Mouse (Mus musculus) G1E (cell line): ENCODE measurements around the gene Evl. TPM values are rescaled to one million over a fixed set of nuclear protein-coding genes. Genes with fewer than 3 reads are reported as not detected.
"Not testable (repeated sequence)": the region's sequence is repeated elsewhere in the genome, so short reads cannot be mapped to it uniquely, and the experiment has no call there.

Experiments used
- ATAC-seq: 2 replicates; pipeline ENCODE4 v1.8.0; 2016; ENCODE audit warnings: mild to moderate bottlenecking; ENCODE audit not compliant: insufficient number of reproducible peaks, poor library complexity, low FRiP score, severe bottlenecking; ENCODE audit errors: extremely low read depth
- DNase-seq: peaks from one replicate; pipeline ENCODE4 v3.0.0; 2012; ENCODE audit warnings: low spot score
- H3K27me3 ChIP-seq: 2 replicates; pipeline ENCODE4 v1.6.1; 2012; ENCODE audit warnings: mild to moderate bottlenecking, low read length, inconsistent platforms; ENCODE audit not compliant: insufficient read depth
- H3K36me3 ChIP-seq: replicated peaks from 2 replicates; pipeline ENCODE3; 2012; ENCODE audit warnings: mild to moderate bottlenecking, inconsistent platforms
- H3K4me1 ChIP-seq: 2 replicates; pipeline ENCODE4 v1.6.1; 2012; ENCODE audit warnings: low read depth, low read length, inconsistent platforms, mixed read lengths; ENCODE audit not compliant: insufficient read depth
- H3K4me3 ChIP-seq: 2 replicates; pipeline ENCODE4 v1.5.1; 2012; ENCODE audit warnings: low read depth, mild to moderate bottlenecking, inconsistent platforms, low read length, moderate library complexity, mixed read lengths
- H3K9me3 ChIP-seq: replicated peaks from 2 replicates; pipeline ENCODE4 v1.6.1; 2012; ENCODE audit warnings: inconsistent platforms
- CTCF ChIP-seq: IDR thresholded peaks from 2 replicates; pipeline ENCODE4 v1.5.1; 2012; ENCODE audit warnings: low read depth, low read length, inconsistent platforms, mixed read lengths
- GATA1 ChIP-seq: IDR thresholded peaks from 2 replicates; pipeline ENCODE4 v1.6.1; 2012; ENCODE audit warnings: borderline replicate concordance, low read length, inconsistent platforms, mixed read lengths
- GATA2 ChIP-seq: IDR thresholded peaks from 2 replicates; pipeline ENCODE4 v1.6.1; 2012; ENCODE audit warnings: low read depth, low read length, inconsistent platforms, borderline replicate concordance
- POLR2AphosphoS5 ChIP-seq: IDR thresholded peaks from 2 replicates; pipeline ENCODE4 v1.6.1; 2012; ENCODE audit warnings: low read depth, low read length, inconsistent platforms; ENCODE audit not compliant: insufficient replicate concordance
- TAL1 ChIP-seq: conservative IDR thresholded peaks from 2 replicates; pipeline ENCODE4 v1.6.1; 2012; ENCODE audit warnings: low read depth, low read length, inconsistent platforms, mixed read lengths
- polyA plus RNA-seq: library from polyadenylated mRNA; stranded (reverse); fragments of >175 nt; gene quantifications from 2 replicates; pipeline ENCODE4 v1.2.3, GENCODE M21; 2012
- total RNA-seq, 2 experiments: library from RNA; stranded (forward) in 1 of 2; stranded (reverse) in 1 of 2; fragments of 200-1000 nt in 1 of 2; fragments of >200 nt in 1 of 2; fragmentation: Nextera tagmentation in 1 of 2; gene quantifications; 2 replicates each; pipeline ENCODE4 v1.2.3; 2014 to 2017

The Evl gene
- total RNA-seq (2014; fragmentation: Nextera tagmentation) (not detected in 2 replicates), total RNA-seq (2017) (0.64 TPM in 1 of 2 replicates, not detected in the other), polyA plus RNA-seq (not detected in 2 replicates)

DNA sequence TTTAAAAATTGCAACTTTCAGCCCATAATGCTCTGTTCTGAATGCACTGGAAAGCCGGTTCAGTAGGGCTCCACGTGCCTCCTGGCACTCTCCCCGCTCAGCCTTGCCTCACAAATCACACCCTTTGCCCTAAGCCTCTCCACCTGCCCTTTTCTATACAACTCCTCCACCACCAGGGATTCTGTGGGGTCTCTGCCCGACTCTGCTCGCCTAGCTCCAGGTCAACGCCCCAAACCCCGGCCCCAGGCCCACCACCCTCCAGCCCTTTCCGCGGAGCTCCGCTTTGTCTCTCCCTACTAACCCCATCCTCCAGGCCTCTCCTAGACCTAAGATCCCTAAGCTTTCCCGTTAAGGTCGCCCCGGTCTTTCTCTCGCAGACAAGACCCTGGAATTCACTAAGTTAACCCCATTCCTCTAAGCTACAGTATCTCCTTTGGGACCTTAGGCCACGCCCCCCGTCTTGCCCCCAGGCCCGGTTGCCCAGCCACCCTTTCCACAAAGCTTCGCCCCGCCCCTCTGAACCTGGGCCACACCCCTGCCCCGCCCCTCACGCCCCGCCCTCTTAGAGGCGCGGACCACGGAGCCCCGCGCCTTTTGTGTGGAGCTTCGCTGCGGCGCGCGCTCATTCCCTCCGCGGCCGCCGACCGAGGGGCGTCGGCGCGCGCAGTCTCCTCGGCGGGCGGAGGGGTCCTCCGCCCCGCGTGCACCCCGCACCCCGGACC, at the start of gene Evl:
Evl (plus strand) TSS at position 601 of the 722 bp plus-strand sequence.
- ATAC-seq, result no peak

DNA sequence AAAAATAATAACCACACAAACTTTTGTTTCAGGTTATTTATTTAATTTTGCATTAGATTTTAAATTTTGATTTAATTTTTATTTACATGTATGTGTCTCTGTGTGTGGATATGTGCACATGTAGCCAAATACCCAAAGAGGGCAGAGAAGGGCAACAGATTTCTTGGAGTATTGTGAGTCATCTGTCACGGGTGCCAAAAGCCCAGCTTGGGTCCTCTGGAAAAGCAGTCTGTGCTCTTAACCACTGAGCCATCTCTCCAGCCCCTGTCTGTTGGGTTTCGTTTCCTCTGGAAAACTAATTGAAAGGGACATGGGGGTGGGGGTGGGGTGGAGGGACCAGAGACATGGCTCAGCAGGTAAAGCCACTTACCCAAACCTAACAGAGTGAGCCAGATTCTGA, 48.7 kb upstream of the Evl start:
- Histone ChIP-seq H3K27me3 (no peaks in the 10 kb centered on the region; the same call in 1 of the 2 replicates), H3K4me1 (no peaks in the 10 kb centered on the region), H3K4me3 (no peak overlapping the region), H3K9me3 (peaks cover 74% of the 10 kb centered on the region), H3K36me3 (no peaks in the 10 kb centered on the region)
- DNase-seq (no peak), ATAC-seq (no peak)
- TF ChIP-seq GATA1, result no peak
- TF ChIP-seq POLR2AphosphoS5, result no peak
- no peak for TF ChIP-seq TAL1
- TF ChIP-seq CTCF, result no peak
- TF ChIP-seq GATA2, result no peak

More for the DNA sequence above, at the start of gene Evl:
- no peak for TF ChIP-seq GATA2
- TF ChIP-seq TAL1, result no peak
- TF ChIP-seq CTCF, result no peak
- no peak for TF ChIP-seq GATA1
- TF ChIP-seq POLR2AphosphoS5, result no peak
- H3K9me3 ChIP-seq, result peaks cover 58% of the 10 kb centered on the region
- no peaks in the 10 kb centered on the region for H3K4me1 ChIP-seq
- no peak for DNase-seq
- H3K27me3 ChIP-seq, result no peaks in the 10 kb centered on the region
- H3K4me3 ChIP-seq, result no peak within 1 kb of the TSS
- H3K36me3 ChIP-seq, result no peaks in the 10 kb centered on the region

DNA sequence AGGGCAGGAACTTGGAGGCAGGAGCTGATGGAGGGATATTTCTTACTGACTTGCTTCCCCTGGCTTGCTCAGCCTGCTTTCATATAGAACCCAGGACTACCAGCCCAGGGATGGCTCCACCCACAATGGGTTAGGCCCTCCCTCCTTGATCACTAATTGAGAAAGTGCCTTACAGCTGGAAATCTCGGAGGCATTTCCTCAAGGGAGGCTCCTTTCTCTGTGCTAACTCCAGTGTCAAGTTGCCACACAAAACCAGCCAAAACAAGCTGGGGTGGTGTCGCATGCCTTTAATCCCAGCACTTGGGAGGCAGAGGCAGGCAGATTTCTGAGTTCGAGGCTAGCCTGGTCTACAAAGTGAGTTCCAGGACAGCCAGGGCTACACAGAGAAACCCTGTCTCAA, 47.5 kb upstream of the Evl start:
- DNase-seq, H3K27me3 ChIP-seq, ATAC-seq, H3K36me3 ChIP-seq, H3K4me1 ChIP-seq, H3K4me3 ChIP-seq: not testable (repeated sequence)
- H3K9me3 ChIP-seq, result peaks cover 74% of the 10 kb centered on the region

DNA sequence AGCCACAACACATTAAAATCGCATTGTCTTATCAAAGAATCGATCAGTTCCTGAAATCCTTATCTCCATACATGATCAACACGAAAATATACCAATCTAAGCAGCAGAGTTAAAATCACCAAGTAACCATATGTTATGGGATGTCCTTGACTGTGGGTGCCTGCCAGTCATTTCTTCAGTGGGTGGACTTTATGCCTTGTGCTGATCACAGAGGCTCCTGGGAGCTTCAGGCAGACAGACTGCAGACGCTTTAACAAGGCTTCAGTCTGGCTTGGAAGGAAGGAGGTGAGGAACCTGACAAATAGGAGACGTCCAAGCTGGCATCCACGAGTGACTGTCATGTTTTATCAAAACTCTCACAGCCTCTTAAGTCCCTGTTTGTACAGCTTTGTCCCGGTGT, 43.9 kb upstream of the Evl start:
- H3K27me3 ChIP-seq, result no peaks in the 10 kb centered on the region
- ATAC-seq (no peak), DNase-seq (no peak)
- TF ChIP-seq GATA1 (no peak), GATA2 (no peak), TAL1 (no peak), CTCF (no peak), POLR2AphosphoS5 (no peak)
- H3K4me3 ChIP-seq, result no peak overlapping the region
- no peaks in the 10 kb centered on the region for H3K4me1 ChIP-seq
- peaks cover 81% of the 10 kb centered on the region for H3K9me3 ChIP-seq
- no peaks in the 10 kb centered on the region for H3K36me3 ChIP-seq

DNA sequence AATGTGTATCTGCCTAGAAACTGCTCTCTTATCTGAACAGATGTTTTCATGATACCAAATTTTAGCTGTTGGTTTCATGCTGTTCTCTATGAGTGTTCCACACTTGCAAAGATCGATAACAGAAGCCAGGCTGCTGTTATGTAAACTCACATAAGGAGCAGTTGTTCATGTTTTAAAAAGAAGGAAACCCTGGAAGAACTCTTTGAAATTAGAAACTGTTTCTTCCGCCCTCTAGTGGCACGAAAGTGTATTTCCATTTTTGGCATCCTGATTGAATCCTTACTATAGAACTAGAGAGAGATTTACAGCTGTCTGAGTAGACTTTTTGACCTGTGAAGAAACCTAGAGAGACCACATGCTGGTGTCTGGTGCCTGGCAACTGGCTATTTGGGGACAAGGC, 43.5 kb upstream of the Evl start:
- Histone ChIP-seq H3K4me3 (no peak overlapping the region), H3K27me3 (no peaks in the 10 kb centered on the region), H3K9me3 (peaks cover 83% of the 10 kb centered on the region), H3K4me1 (no peaks in the 10 kb centered on the region), H3K36me3 (no peaks in the 10 kb centered on the region)
- DNase-seq (no peak), ATAC-seq (no peak)
- TF ChIP-seq POLR2AphosphoS5 (no peak), TAL1 (no peak), GATA1 (no peak), GATA2 (no peak), CTCF (no peak)

DNA sequence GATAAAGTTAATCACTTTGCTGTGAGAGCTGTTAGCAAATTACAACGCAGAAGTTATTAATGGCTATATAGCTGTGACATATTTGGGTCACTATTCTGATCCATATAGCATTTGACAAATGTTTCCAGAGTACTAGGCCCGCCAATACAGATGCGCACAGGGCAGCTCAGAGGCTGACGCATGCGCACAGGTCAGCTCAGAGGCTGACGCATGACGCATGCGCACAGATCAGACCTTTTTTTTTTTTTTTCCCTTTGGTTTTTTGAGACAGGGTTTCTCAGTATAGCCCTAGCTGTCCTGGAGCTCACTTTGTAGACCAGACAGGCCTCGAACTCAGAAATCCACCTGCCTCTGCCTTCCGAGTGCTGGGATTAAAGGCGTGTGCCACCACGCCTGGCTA, 39.1 kb upstream of the Evl start:
- no peaks in the 10 kb centered on the region; the same call in 1 of the 2 replicates for H3K27me3 ChIP-seq
- no peaks in the 10 kb centered on the region for H3K4me1 ChIP-seq
- H3K4me3 ChIP-seq, result no peak overlapping the region
- H3K9me3 ChIP-seq, result peaks cover 85% of the 10 kb centered on the region
- no peak for TF ChIP-seq TAL1
- no peak for TF ChIP-seq POLR2AphosphoS5
- no peak for TF ChIP-seq GATA2
- no peak for TF ChIP-seq CTCF
- no peak for TF ChIP-seq GATA1
- ATAC-seq, result no peak
- no peak for DNase-seq
- H3K36me3 ChIP-seq, result no peaks in the 10 kb centered on the region
